Mouse (Mus musculus) lung, postnatal 0 days (tissue): ENCODE data around the gene Myh14. TPM values are rescaled to one million over a fixed set of nuclear protein-coding genes. Genes with fewer than 3 reads are reported as not detected.
A peak's percentile ranks its signal among the peaks of the same experiment; 100 is the strongest.

Experiments used
- ATAC-seq: fragments of 200-750 bp; cut with Nextera tagmentation; 2 replicates; pipeline ENCODE4 v1.8.0; 2017; ENCODE audit warnings: moderate library complexity
- DNase-seq: peaks from one replicate; pipeline ENCODE4 v3.0.0-alpha.2; 2016; ENCODE audit warnings: low spot score
- H3K27ac ChIP-seq: fragments of 300-500 bp; sonication (generic); 2 replicates; pipeline ENCODE4 v1.5.1; 2014; ENCODE audit warnings: antibody characterized with exemption, mild to moderate bottlenecking, low read length, mixed read lengths
- H3K27me3 ChIP-seq: fragments of 300-500 bp; sonication (generic); replicated peaks from 2 replicates; pipeline ENCODE4 v1.6.1; 2014; ENCODE audit warnings: low read length, mixed read lengths; ENCODE audit not compliant: insufficient read depth
- H3K36me3 ChIP-seq: fragments of 300-500 bp; sonication (generic); 2 replicates; pipeline ENCODE4 v1.6.1; 2014; ENCODE audit warnings: low read length, mixed read lengths; ENCODE audit not compliant: insufficient read depth
- H3K4me1 ChIP-seq: fragments of 300-500 bp; sonication (generic); 2 replicates; pipeline ENCODE4 v1.6.1; 2014; ENCODE audit warnings: antibody characterized with exemption, low read depth, low read length, mixed read lengths; ENCODE audit not compliant: insufficient read depth
- H3K4me2 ChIP-seq: fragments of 300-500 bp; sonication (generic); replicated peaks from 2 replicates; pipeline ENCODE4 v1.6.1; 2014; ENCODE audit warnings: low read depth, mild to moderate bottlenecking, low read length, moderate library complexity, mixed read lengths
- H3K4me3 ChIP-seq: fragments of 300-500 bp; sonication (generic); 2 replicates; pipeline ENCODE4 v1.5.1; 2014; ENCODE audit warnings: low read depth, low read length
- H3K9ac ChIP-seq: fragments of 300-500 bp; sonication (generic); replicated peaks from 2 replicates; pipeline ENCODE4 v1.6.1; 2014; ENCODE audit warnings: low read depth, mild to moderate bottlenecking
- H3K9me3 ChIP-seq: fragments of 300-500 bp; sonication (generic); 2 replicates; pipeline ENCODE4 v1.6.1; 2016; ENCODE audit warnings: low read length, mixed read lengths
- CTCF ChIP-seq: IDR thresholded peaks from 2 replicates; pipeline ENCODE4 v1.5.1; 2016; ENCODE audit warnings: antibody characterized with exemption, mild to moderate bottlenecking
- EP300 ChIP-seq: IDR thresholded peaks from 2 replicates; pipeline ENCODE4 v1.6.1; 2016; ENCODE audit warnings: antibody characterized with exemption, mild to moderate bottlenecking, control low read depth
- WGBS: fragments of 180-500 bp; shearing (Covaris S2); extraction: QIAGEN DNeasy Blood & Tissue Kit; methylation state at CpG from one replicate; pipeline ENCODE4 v1.1.7; 2014; 5-methylcytosine and 5-hydroxymethylcytosine counted together
- polyA plus RNA-seq: library from polyadenylated mRNA; unstranded; fragments of >200 nt; fragmentation: Nextera tagmentation; extraction: Ambion mirVana; gene quantifications from 2 replicates; pipeline ENCODE4 v1.2.1, GENCODE M21; 2015

The Myh14 gene
- polyA plus RNA-seq, 1 experiment from 2014 or later: 215 TPM

GRCm38 (mm10) chr7:44593051-44593450, 77.6 kb downstream of the Myh14 start:
- Histone ChIP-seq H3K9me3 (no peaks in the 10 kb centered on the region), H3K4me3 (no peak overlapping the region), H3K4me1 (0 out of 2 replicates have a peak, but pooled peaks cover 9% of the 10 kb centered on the region), H3K9ac (no peak overlapping the region), H3K36me3 (no peaks in the 10 kb centered on the region), H3K27me3 (peaks cover 8% of the 10 kb centered on the region; the same call in 1 of the 2 replicates), H3K4me2 (peak overlapping the region; percentile 97), H3K27ac (no peak overlapping the region)
- no peak for DNase-seq
- no peak for TF ChIP-seq CTCF
- TF ChIP-seq EP300: no peak
- ATAC-seq: no peak
- WGBS: 3% methylated on average over 14 of the region's 15 CpGs

GRCm38 (mm10) chr7:44591348-44592116, 79.1 kb downstream of the Myh14 start:
- WGBS: under 1% methylated on average over 32 of the region's 60 CpGs

GRCm38 (mm10) chr7:44590402-44591347, 80.0 kb downstream of the Myh14 start, which contains the start of gene Kcnc3:
TSS of gene Kcnc3 (plus strand) at chr7:44590664.
- Histone ChIP-seq H3K36me3 (no peaks in the 10 kb centered on the region), H3K4me1 (0 out of 2 replicates have a peak, but pooled peaks cover 13% of the 10 kb centered on the region), H3K4me2 (peak within 1 kb of the TSS; percentile 97), H3K27ac (0 out of 2 replicates have a peak within 1 kb of the TSS, but pooled peaks have one; percentile 26), H3K9ac (peak within 1 kb of the TSS; percentile 26; the same call in 1 of the 2 replicates), H3K27me3 (peaks cover 8% of the 10 kb centered on the region; the same call in 1 of the 2 replicates), H3K4me3 (peak within 1 kb of the TSS; percentile 54), H3K9me3 (no peaks in the 10 kb centered on the region)
- peak; percentile 98 for DNase-seq
- ATAC-seq: peak; percentile 93
- WGBS: 3% methylated on average over 72 of the region's 80 CpGs
- no peak for TF ChIP-seq EP300
- TF ChIP-seq CTCF: no peak

More at GRCm38 (mm10) chr7:44591348-44592116, 79.1 kb downstream of the Myh14 start:
- ATAC-seq: no peak
- peak overlapping the region; percentile 26; the same call in 1 of the 2 replicates for H3K9ac ChIP-seq
- peaks cover 8% of the 10 kb centered on the region; the same call in 1 of the 2 replicates for H3K27me3 ChIP-seq
- peak overlapping the region; percentile 54 for H3K4me3 ChIP-seq
- TF ChIP-seq EP300 (no peak), CTCF (no peak)
- H3K27ac ChIP-seq: 0 out of 2 replicates have a peak overlapping the region, but pooled peaks have one; percentile 26
- H3K9me3 ChIP-seq: no peaks in the 10 kb centered on the region
- no peaks in the 10 kb centered on the region for H3K36me3 ChIP-seq
- peak overlapping the region; percentile 97 for H3K4me2 ChIP-seq
- no peak for DNase-seq
- H3K4me1 ChIP-seq: 0 out of 2 replicates have a peak, but pooled peaks cover 11% of the 10 kb centered on the region

DNA sequence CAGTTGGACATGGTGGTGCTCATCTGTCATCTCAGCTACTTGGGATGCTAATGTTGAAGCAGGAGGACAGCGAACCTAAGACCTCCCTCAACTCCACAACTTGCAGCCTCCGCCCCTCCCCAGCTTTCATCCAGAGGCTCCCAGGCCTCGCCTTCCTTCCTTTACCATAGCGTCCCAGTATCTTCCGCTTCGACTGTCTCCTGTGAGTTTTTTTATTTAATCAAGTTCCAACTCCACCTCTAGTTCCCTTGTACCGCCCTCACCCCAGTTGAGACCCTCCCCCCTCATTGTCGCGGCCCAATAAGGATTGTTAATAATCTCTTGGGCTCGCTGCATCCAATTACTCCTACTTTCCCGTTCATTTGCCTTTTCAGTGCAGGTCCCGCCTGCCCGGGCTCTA, 80.7 kb downstream of the Myh14 start:
- no peaks in the 10 kb centered on the region for H3K36me3 ChIP-seq
- no peak overlapping the region for H3K27ac ChIP-seq
- H3K9ac ChIP-seq: no peak overlapping the region
- 0 out of 2 replicates have a peak, but pooled peaks cover 13% of the 10 kb centered on the region for H3K4me1 ChIP-seq
- no peak for TF ChIP-seq EP300
- no peak for TF ChIP-seq CTCF
- 3% methylated on average over 13 of the region's 13 CpGs for WGBS
- no peak for ATAC-seq
- peaks cover 8% of the 10 kb centered on the region; the same call in 1 of the 2 replicates for H3K27me3 ChIP-seq
- DNase-seq: no peak
- H3K4me2 ChIP-seq: peak overlapping the region; percentile 97
- H3K4me3 ChIP-seq: no peak overlapping the region
- H3K9me3 ChIP-seq: no peaks in the 10 kb centered on the region

- ATAC-seq: peak; percentile 63
- peak; percentile 92 for DNase-seq
- H3K4me3 ChIP-seq: peak overlapping the region; percentile 37
Measured at GRCm38 (mm10) chr7:44589149-44589548, 81.5 kb downstream of the Myh14 start.

More at GRCm38 (mm10) chr7:44589149-44589548, 81.5 kb downstream of the Myh14 start:
- peaks cover 8% of the 10 kb centered on the region; the same call in 1 of the 2 replicates for H3K27me3 ChIP-seq
- peak overlapping the region; percentile 65 for H3K4me2 ChIP-seq
- TF ChIP-seq EP300 (no peak), CTCF (peak; percentile 24; the same call in 1 of the 2 replicates)
- H3K27ac ChIP-seq: peak overlapping the region; percentile 26; the same call in 1 of the 2 replicates
- H3K4me1 ChIP-seq: 0 out of 2 replicates have a peak, but pooled peaks cover 13% of the 10 kb centered on the region
- 0 out of 2 replicates have a peak overlapping the region, but pooled peaks have one; percentile 8 for H3K9ac ChIP-seq
- no peaks in the 10 kb centered on the region for H3K36me3 ChIP-seq
- WGBS: under 1% methylated on average over 33 of the region's 33 CpGs
- no peaks in the 10 kb centered on the region for H3K9me3 ChIP-seq
